Mouse (Mus musculus): Measurements from ENCODE around the gene Zfhx3. TPM values are rescaled to one million over a fixed set of nuclear protein-coding genes. Genes with fewer than 3 reads are reported as not detected.

Gene Zfhx3
- polyA plus RNA-seq, 2 experiments = 14.4 to 26.1 TPM

DNA sequence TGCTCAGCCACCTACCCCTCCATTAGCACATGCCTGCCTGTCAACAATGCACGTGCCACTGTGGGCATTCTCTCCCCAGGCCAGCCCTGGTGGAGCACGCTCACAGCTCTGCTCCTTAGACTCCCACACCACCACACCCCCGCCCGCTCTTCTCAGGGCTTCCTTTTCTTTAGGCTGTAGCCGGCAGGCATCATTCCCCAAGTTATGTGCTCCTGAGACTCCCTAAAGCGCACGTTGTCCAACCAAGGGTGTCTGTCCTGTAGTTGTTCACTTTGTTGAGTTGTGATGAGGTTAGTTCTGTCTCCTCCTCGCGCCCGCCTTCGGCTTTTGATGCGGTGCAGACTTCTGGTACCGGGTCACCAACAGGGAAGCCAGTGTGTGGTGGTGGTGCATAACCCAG lies 755.1 kb downstream of the Zfhx3 start:
- H3K36me3 ChIP-seq (ENCODE audit: control insufficient read depth, insufficient read depth, low read length) = no peaks in the 10 kb centered on the region
- H3K4me2 ChIP-seq (replicated peaks; ENCODE audit: low read depth, low read length, severe bottlenecking) = peak overlapping the region; percentile 36
- ATAC-seq (ENCODE audit: low FRiP score, low read depth) (no peak), DNase-seq (ENCODE audit: low spot score) (peak; percentile 30)
- H3K9me3 ChIP-seq (ENCODE audit: control insufficient read depth, low read length) = no peaks in the 10 kb centered on the region
- H3K27me3 ChIP-seq (ENCODE audit: control insufficient read depth, insufficient read depth, low read length) = peaks cover 46% of the 10 kb centered on the region
- H3K4me1 ChIP-seq (ENCODE audit: control insufficient read depth, insufficient read depth, low read length) = peaks cover 44% of the 10 kb centered on the region
- TF ChIP-seq POLR2A (IDR thresholded peaks at IDR 0.05; ENCODE audit: borderline replicate concordance, extremely low read depth, insufficient read depth, insufficient read length) = no peak
- 4% methylated on average over 13 of the region's 13 CpGs for WGBS
- no peak overlapping the region for H3K9ac ChIP-seq (ENCODE audit: low read depth, low read length, severe bottlenecking)
- H3K27ac ChIP-seq (replicated peaks; ENCODE audit: low read depth, low read length) = peak overlapping the region; percentile 49
- peak overlapping the region; percentile 11 for H3K4me3 ChIP-seq (replicated peaks; ENCODE audit: low read length)

DNA sequence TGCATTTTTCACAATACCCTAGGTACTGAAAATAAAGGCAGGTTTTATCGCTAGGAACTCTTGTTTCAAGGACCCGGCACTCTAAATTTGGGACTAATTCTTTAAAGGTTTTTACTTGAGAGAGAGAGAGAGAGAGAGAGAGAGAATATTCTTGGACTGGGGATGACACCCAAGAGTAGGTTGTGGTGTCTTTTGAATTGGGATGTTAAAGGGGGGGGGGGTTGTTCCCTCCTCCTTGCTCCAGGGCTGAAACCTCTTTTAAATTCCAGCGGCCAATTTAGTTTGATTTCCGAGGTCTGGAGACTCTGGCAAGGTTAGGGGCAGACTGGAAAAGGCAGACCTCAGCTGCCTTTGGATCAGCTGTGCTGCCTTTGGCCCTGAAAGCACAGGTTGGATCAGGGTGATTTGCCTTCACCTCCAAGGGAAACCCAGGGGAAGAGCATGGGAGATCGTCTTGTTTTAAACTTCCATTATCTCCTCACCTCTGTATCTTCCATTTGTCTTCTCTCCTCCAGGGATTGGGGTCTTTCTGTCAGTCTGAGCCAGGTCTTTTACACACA lies 755.7 kb downstream of the Zfhx3 start:
- H3K36me3 ChIP-seq (ENCODE audit: control insufficient read depth, insufficient read depth, low read length) = no peaks in the 10 kb centered on the region
- no peak overlapping the region for H3K9ac ChIP-seq (ENCODE audit: low read depth, low read length, severe bottlenecking)
- no peak for ATAC-seq (ENCODE audit: low FRiP score, low read depth)
- TF ChIP-seq POLR2A (IDR thresholded peaks at IDR 0.05; ENCODE audit: borderline replicate concordance, extremely low read depth, insufficient read depth, insufficient read length) = no peak
- H3K4me3 ChIP-seq (replicated peaks; ENCODE audit: low read length) = 0 out of 2 replicates have a peak overlapping the region, but pooled peaks have one; percentile 11
- peaks cover 46% of the 10 kb centered on the region for H3K27me3 ChIP-seq (ENCODE audit: control insufficient read depth, insufficient read depth, low read length)
- peaks cover 41% of the 10 kb centered on the region for H3K4me1 ChIP-seq (ENCODE audit: control insufficient read depth, insufficient read depth, low read length)
- WGBS = 5% methylated on average over 5 of the region's 5 CpGs
- peak overlapping the region; percentile 49 for H3K27ac ChIP-seq (replicated peaks; ENCODE audit: low read depth, low read length)
- H3K4me2 ChIP-seq (replicated peaks; ENCODE audit: low read depth, low read length, severe bottlenecking) = peak overlapping the region; percentile 36
- peak; percentile 17 for DNase-seq (ENCODE audit: low spot score)
- no peaks in the 10 kb centered on the region for H3K9me3 ChIP-seq (ENCODE audit: control insufficient read depth, low read length)

DNA sequence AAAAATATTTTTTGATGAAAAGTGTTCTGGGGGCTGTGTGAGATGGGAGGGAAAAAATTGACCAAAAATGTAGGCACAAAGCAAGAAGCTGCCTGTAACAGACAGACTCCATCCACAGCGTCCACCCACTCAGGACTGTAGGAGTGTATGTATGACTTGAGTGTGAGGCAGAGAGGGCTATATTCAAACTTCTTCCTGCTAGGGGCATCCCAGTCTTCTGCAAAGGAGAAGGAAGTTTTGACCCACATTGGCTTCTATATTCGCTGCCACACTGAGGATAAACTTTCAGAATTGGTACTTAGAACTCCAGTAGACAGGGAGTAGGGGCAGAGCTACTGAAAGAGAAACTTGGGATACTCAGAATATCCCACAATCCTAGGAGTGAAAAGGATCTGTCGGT lies 756.6 kb downstream of the Zfhx3 start:
- peak overlapping the region; percentile 87 for H3K27ac ChIP-seq (replicated peaks; ENCODE audit: low read depth, low read length)
- TF ChIP-seq POLR2A (IDR thresholded peaks at IDR 0.05; ENCODE audit: borderline replicate concordance, extremely low read depth, insufficient read depth, insufficient read length) = no peak
- H3K36me3 ChIP-seq (ENCODE audit: control insufficient read depth, insufficient read depth, low read length) = no peaks in the 10 kb centered on the region
- H3K27me3 ChIP-seq (ENCODE audit: control insufficient read depth, insufficient read depth, low read length) = peaks cover 46% of the 10 kb centered on the region
- ATAC-seq (ENCODE audit: low FRiP score, low read depth) (no peak), DNase-seq (ENCODE audit: low spot score) (peak; percentile 25)
- peak overlapping the region; percentile 53; the same call in 1 of the 2 replicates for H3K9ac ChIP-seq (ENCODE audit: low read depth, low read length, severe bottlenecking)
- H3K4me1 ChIP-seq (ENCODE audit: control insufficient read depth, insufficient read depth, low read length) = peaks cover 38% of the 10 kb centered on the region
- H3K4me2 ChIP-seq (replicated peaks; ENCODE audit: low read depth, low read length, severe bottlenecking) = peak overlapping the region; percentile 61
- peak overlapping the region; percentile 33 for H3K4me3 ChIP-seq (replicated peaks; ENCODE audit: low read length)
- 8% methylated on average over 3 of the region's 3 CpGs for WGBS
- H3K9me3 ChIP-seq (ENCODE audit: control insufficient read depth, low read length) = no peaks in the 10 kb centered on the region

DNA sequence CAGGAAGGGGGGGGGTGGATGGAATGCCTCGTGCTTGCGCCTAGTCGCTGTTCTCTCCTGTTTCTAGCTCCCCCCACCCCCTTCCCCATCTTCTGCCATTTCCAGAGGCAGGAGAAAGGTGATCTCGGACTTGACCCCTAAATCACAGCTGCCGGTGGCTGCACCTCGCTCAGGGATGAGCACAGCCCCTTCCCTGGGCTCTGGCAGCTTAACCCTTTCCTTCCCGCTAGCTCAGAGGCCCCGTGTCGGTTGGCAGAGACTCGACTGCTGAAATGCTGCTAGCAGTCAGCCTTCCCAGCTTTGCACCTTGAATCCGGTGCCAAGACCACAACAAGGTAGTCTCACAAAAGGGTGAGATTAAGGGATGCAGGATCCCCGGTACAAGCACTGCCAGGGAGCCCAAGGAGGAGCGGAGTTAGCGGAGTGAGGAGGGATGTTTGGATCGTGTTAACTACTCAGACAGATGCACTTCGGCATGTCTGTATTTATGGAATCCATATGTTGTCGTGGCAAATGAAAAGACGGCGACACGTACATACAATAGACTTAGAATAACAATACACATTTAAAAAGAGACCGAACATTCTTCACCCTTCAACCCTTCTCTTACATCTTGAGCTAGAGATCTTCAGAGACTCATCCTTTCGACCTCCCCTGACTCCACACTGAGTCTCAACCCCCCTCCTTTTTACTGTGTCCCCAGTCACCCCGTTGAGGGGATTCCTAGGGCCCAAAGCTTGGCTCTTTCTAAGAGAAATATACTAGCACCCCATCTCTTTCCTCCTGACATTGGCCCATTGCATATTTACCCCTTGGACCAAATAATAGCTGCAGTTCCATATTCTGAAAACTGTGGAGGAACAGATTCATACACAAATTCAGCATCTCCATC lies 757.3 kb downstream of the Zfhx3 start:
- Histone ChIP-seq H3K9ac (ENCODE audit: low read depth, low read length, severe bottlenecking) (peak overlapping the region; percentile 53), H3K36me3 (ENCODE audit: control insufficient read depth, insufficient read depth, low read length) (no peaks in the 10 kb centered on the region), H3K27me3 (ENCODE audit: control insufficient read depth, insufficient read depth, low read length) (peaks cover 40% of the 10 kb centered on the region), H3K4me3 (replicated peaks; ENCODE audit: low read length) (peak overlapping the region; percentile 33), H3K9me3 (ENCODE audit: control insufficient read depth, low read length) (no peaks in the 10 kb centered on the region), H3K27ac (replicated peaks; ENCODE audit: low read depth, low read length) (peak overlapping the region; percentile 87), H3K4me2 (replicated peaks; ENCODE audit: low read depth, low read length, severe bottlenecking) (peak overlapping the region; percentile 61), H3K4me1 (ENCODE audit: control insufficient read depth, insufficient read depth, low read length) (peaks cover 38% of the 10 kb centered on the region)
- no peak for ATAC-seq (ENCODE audit: low FRiP score, low read depth)
- peak; percentile 19 for DNase-seq (ENCODE audit: low spot score)
- 3% methylated on average over 23 of the region's 23 CpGs for WGBS
- TF ChIP-seq POLR2A (IDR thresholded peaks at IDR 0.05; ENCODE audit: borderline replicate concordance, extremely low read depth, insufficient read depth, insufficient read length) = no peak

DNA sequence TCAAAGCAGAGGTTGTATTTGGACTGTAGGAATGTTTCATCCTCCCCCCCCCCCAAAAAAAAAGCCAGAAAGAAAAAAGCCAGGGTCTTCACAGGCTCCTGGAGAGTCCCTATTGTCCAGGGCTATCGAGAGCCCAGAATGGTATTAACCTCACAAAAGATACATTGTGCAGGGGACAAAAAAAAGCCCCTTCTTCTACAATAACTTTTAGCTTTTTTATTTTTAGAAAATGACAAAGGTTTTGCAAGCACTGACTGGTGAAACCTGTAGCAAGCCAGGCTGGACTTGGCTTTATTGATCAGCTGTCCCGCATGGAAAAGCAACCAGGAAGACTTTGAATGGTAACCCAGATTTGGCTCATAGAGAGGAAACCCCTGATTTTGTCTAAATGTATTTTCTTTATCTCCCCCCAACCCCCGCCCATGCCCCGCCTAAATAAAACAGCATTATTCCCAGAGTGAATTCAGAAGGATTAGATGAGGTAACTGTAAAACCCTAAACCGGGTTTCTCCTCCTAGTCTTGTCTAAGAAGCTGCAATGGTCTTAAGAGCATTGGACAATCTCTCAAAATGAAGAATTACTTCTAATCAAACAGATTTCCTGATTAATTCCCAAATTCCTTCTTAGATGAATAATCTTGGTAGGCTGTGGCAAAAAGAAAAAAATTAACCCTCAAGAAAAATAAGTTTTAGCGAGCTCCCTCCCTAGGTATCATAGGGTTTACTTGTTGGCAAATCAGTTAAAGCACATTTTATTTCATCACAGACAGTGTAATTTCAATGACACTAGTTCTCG lies 759.1 kb downstream of the Zfhx3 start:
- Histone ChIP-seq H3K27me3 (ENCODE audit: control insufficient read depth, insufficient read depth, low read length) (peaks cover 25% of the 10 kb centered on the region; the same call in 1 of the 2 replicates), H3K4me2 (replicated peaks; ENCODE audit: low read depth, low read length, severe bottlenecking) (peak overlapping the region; percentile 62), H3K9ac (ENCODE audit: low read depth, low read length, severe bottlenecking) (peak overlapping the region; percentile 100), H3K9me3 (ENCODE audit: control insufficient read depth, low read length) (no peaks in the 10 kb centered on the region), H3K4me3 (replicated peaks; ENCODE audit: low read length) (peak overlapping the region; percentile 92), H3K4me1 (ENCODE audit: control insufficient read depth, insufficient read depth, low read length) (peaks cover 32% of the 10 kb centered on the region), H3K36me3 (ENCODE audit: control insufficient read depth, insufficient read depth, low read length) (no peaks in the 10 kb centered on the region), H3K27ac (replicated peaks; ENCODE audit: low read depth, low read length) (peak overlapping the region; percentile 100)
- 25% methylated on average over 7 of the region's 7 CpGs for WGBS
- ATAC-seq (ENCODE audit: low FRiP score, low read depth) (no peak), DNase-seq (ENCODE audit: low spot score) (no peak)
- TF ChIP-seq POLR2A (IDR thresholded peaks at IDR 0.05; ENCODE audit: borderline replicate concordance, extremely low read depth, insufficient read depth, insufficient read length) = no peak
